Mouse (Mus musculus) embryonic facial prominence, embryonic 11.5 days (tissue): ENCODE measurements around the gene Edar. TPM values are rescaled to one million over a fixed set of nuclear protein-coding genes. Genes with fewer than 3 reads are reported as not detected.
A peak's percentile ranks its signal among the peaks of the same experiment; 100 is the strongest.

ENCODE experiments used
- ATAC-seq: fragments of 200-750 bp; cut with Nextera tagmentation; replicated peaks from 2 replicates; pipeline ENCODE4 v1.8.0; 2017; ENCODE audit warnings: low read depth; ENCODE audit not compliant: insufficient number of reproducible peaks, low FRiP score, low TSS enrichment
- DNase-seq: peaks from one replicate; pipeline ENCODE4 v3.0.0-alpha.2; 2015; ENCODE audit warnings: low spot score
- H3K27ac ChIP-seq: fragments of 300-500 bp; sonication (generic); replicated peaks from 2 replicates; pipeline ENCODE4 v1.5.1; 2014; ENCODE audit warnings: mild to moderate bottlenecking, low read depth, low read length, control low read depth
- H3K27me3 ChIP-seq: fragments of 300-500 bp; sonication (generic); 2 replicates; pipeline ENCODE4 v1.6.1; 2014; ENCODE audit warnings: mild to moderate bottlenecking, low read length, moderate library complexity, mixed read lengths; ENCODE audit not compliant: control insufficient read depth, insufficient read depth
- H3K36me3 ChIP-seq: fragments of 300-500 bp; sonication (generic); replicated peaks from 2 replicates; pipeline ENCODE4 v1.6.1; 2014; ENCODE audit warnings: low read depth, mild to moderate bottlenecking, low read length, moderate library complexity, mixed read lengths; ENCODE audit not compliant: control insufficient read depth, insufficient read depth
- H3K4me1 ChIP-seq: fragments of 300-500 bp; sonication (generic); 2 replicates; pipeline ENCODE4 v1.6.1; 2014; ENCODE audit warnings: low read length, mixed read lengths; ENCODE audit not compliant: control insufficient read depth, insufficient read depth
- H3K4me2 ChIP-seq: fragments of 300-500 bp; sonication (generic); 2 replicates; pipeline ENCODE4 v1.6.1; 2014; ENCODE audit warnings: low read depth, mild to moderate bottlenecking, control low read depth, low read length, moderate library complexity
- H3K4me3 ChIP-seq: fragments of 300-500 bp; sonication (generic); 2 replicates; pipeline ENCODE4 v1.5.1; 2014; ENCODE audit warnings: low read depth, low read length, control low read depth
- H3K9ac ChIP-seq: fragments of 300-500 bp; sonication (generic); replicated peaks from 2 replicates; pipeline ENCODE4 v1.6.1; 2014; ENCODE audit warnings: mild to moderate bottlenecking, control low read depth, low read length
- H3K9me3 ChIP-seq: fragments of 300-500 bp; sonication (generic); replicated peaks from 2 replicates; pipeline ENCODE4 v1.6.1; 2016; ENCODE audit warnings: mild to moderate bottlenecking, low read length, inconsistent platforms, mixed read lengths; ENCODE audit not compliant: control insufficient read depth
- WGBS: fragments of 180-500 bp; shearing (Covaris S2); extraction: QIAGEN DNeasy Blood & Tissue Kit; methylation state at CpG from one replicate; pipeline ENCODE4 v1.1.7; 2014; 5-methylcytosine and 5-hydroxymethylcytosine counted together
- polyA plus RNA-seq: library from polyadenylated mRNA; unstranded; fragments of >200 nt; fragmentation: Nextera tagmentation; extraction: Ambion mirVana; gene quantifications from 2 replicates; pipeline ENCODE4 v1.2.1, GENCODE M21; 2014

The Edar gene
- polyA plus RNA-seq, 1 experiment from 2014 or later = 0.52 TPM

GRCm38 (mm10) chr10:58644671-58645070 is 30.8 kb downstream of the Edar start:
- Histone ChIP-seq H3K4me2 (no peak overlapping the region), H3K9me3 (no peaks in the 10 kb centered on the region), H3K4me1 (no peaks in the 10 kb centered on the region), H3K4me3 (no peak overlapping the region), H3K36me3 (no peaks in the 10 kb centered on the region), H3K27me3 (no peaks in the 10 kb centered on the region), H3K27ac (no peak overlapping the region), H3K9ac (no peak overlapping the region)
- no peak for ATAC-seq
- no peak for DNase-seq
- 87% methylated on average over 5 of the region's 5 CpGs for WGBS

- ATAC-seq = no peak
- no peak overlapping the region for H3K9ac ChIP-seq
- H3K36me3 ChIP-seq = no peaks in the 10 kb centered on the region
- no peak overlapping the region for H3K27ac ChIP-seq
- 97% methylated on average over 7 of the region's 7 CpGs for WGBS
- H3K27me3 ChIP-seq = no peaks in the 10 kb centered on the region
- no peak overlapping the region for H3K4me2 ChIP-seq
- H3K4me1 ChIP-seq = no peaks in the 10 kb centered on the region
- H3K9me3 ChIP-seq = no peaks in the 10 kb centered on the region
- DNase-seq = no peak
- no peak overlapping the region for H3K4me3 ChIP-seq
Measured at GRCm38 (mm10) chr10:58644194-58644593, 31.3 kb downstream of the Edar start.

- DNase-seq = no peak
- no peaks in the 10 kb centered on the region for H3K36me3 ChIP-seq
- no peak overlapping the region for H3K4me2 ChIP-seq
- H3K9ac ChIP-seq = no peak overlapping the region
- no peak overlapping the region for H3K27ac ChIP-seq
- H3K4me1 ChIP-seq = no peaks in the 10 kb centered on the region
- no peak overlapping the region for H3K4me3 ChIP-seq
- no peaks in the 10 kb centered on the region for H3K9me3 ChIP-seq
- no peak; the same call in 1 of the 2 replicates for ATAC-seq
- WGBS = 76% methylated on average over 9 of the region's 9 CpGs
- H3K27me3 ChIP-seq = no peaks in the 10 kb centered on the region
Measured at GRCm38 (mm10) chr10:58643001-58643400, 32.5 kb downstream of the Edar start.

- H3K4me1 ChIP-seq = no peaks in the 10 kb centered on the region
- DNase-seq (peak; percentile 50), ATAC-seq (no peak)
- H3K4me3 ChIP-seq = no peak overlapping the region
- H3K9me3 ChIP-seq = no peaks in the 10 kb centered on the region
- 62% methylated on average over 10 of the region's 10 CpGs for WGBS
- H3K27me3 ChIP-seq = no peaks in the 10 kb centered on the region
- no peak overlapping the region for H3K4me2 ChIP-seq
- no peak overlapping the region for H3K27ac ChIP-seq
- no peaks in the 10 kb centered on the region for H3K36me3 ChIP-seq
- no peak overlapping the region for H3K9ac ChIP-seq
Measured at GRCm38 (mm10) chr10:58641631-58642030, 33.8 kb downstream of the Edar start.

GRCm38 (mm10) chr10:58640446-58641400 is 34.7 kb downstream of the Edar start:
- no peaks in the 10 kb centered on the region for H3K9me3 ChIP-seq
- no peaks in the 10 kb centered on the region for H3K27me3 ChIP-seq
- peak; percentile 25; the same call in 1 of the 2 replicates for ATAC-seq
- DNase-seq = peak; percentile 44
- peaks cover 3% of the 10 kb centered on the region; the same call in 1 of the 2 replicates for H3K4me1 ChIP-seq
- no peaks in the 10 kb centered on the region for H3K36me3 ChIP-seq
- no peak overlapping the region for H3K4me3 ChIP-seq
- H3K4me2 ChIP-seq = no peak overlapping the region
- WGBS = 48% methylated on average over 19 of the region's 19 CpGs
- H3K27ac ChIP-seq = no peak overlapping the region
- H3K9ac ChIP-seq = no peak overlapping the region

- no peaks in the 10 kb centered on the region for H3K27me3 ChIP-seq
- H3K36me3 ChIP-seq = no peaks in the 10 kb centered on the region
- 82% methylated on average over 6 of the region's 6 CpGs for WGBS
- no peak overlapping the region for H3K4me2 ChIP-seq
- no peak overlapping the region for H3K9ac ChIP-seq
- ATAC-seq = no peak
- no peak for DNase-seq
- H3K27ac ChIP-seq = no peak overlapping the region
- H3K4me3 ChIP-seq = no peak overlapping the region
- peaks cover 3% of the 10 kb centered on the region; the same call in 1 of the 2 replicates for H3K4me1 ChIP-seq
- no peaks in the 10 kb centered on the region for H3K9me3 ChIP-seq
Measured at GRCm38 (mm10) chr10:58639291-58639690, 36.2 kb downstream of the Edar start.

- WGBS = 44% methylated on average over 7 of the region's 7 CpGs
- H3K4me1 ChIP-seq = peaks cover 3% of the 10 kb centered on the region; the same call in 1 of the 2 replicates
- no peaks in the 10 kb centered on the region for H3K36me3 ChIP-seq
- no peak for DNase-seq
- no peak overlapping the region for H3K4me2 ChIP-seq
- no peaks in the 10 kb centered on the region for H3K9me3 ChIP-seq
- no peak overlapping the region for H3K4me3 ChIP-seq
- no peak overlapping the region for H3K9ac ChIP-seq
- H3K27ac ChIP-seq = no peak overlapping the region
- no peak for ATAC-seq
- H3K27me3 ChIP-seq = no peaks in the 10 kb centered on the region
Measured at GRCm38 (mm10) chr10:58636431-58637080, 38.9 kb downstream of the Edar start.

- H3K4me1 ChIP-seq = peaks cover 3% of the 10 kb centered on the region; the same call in 1 of the 2 replicates
- H3K36me3 ChIP-seq = no peaks in the 10 kb centered on the region
- DNase-seq = no peak
- H3K4me3 ChIP-seq = no peak overlapping the region
- H3K27ac ChIP-seq = no peak overlapping the region
- no peaks in the 10 kb centered on the region for H3K27me3 ChIP-seq
- ATAC-seq = no peak
- H3K9me3 ChIP-seq = no peaks in the 10 kb centered on the region
- no peak overlapping the region for H3K9ac ChIP-seq
- no peak overlapping the region for H3K4me2 ChIP-seq
- WGBS = 83% methylated on average over 2 of the region's 2 CpGs
Measured at GRCm38 (mm10) chr10:58633507-58633906, 41.9 kb downstream of the Edar start.
